Mouse (Mus musculus) megakaryocyte, embryonic 14.5 days (primary cell): ENCODE data around the gene Mchr1.

Experiments
- FLI1 ChIP-seq: IDR thresholded peaks from 2 replicates; pipeline ENCODE4 v1.6.1; 2012; ENCODE audit warnings: low read length, inconsistent platforms, mixed read lengths
- GATA1 ChIP-seq: IDR thresholded peaks from 3 replicates; pipeline ENCODE4 v1.6.1; 2012; ENCODE audit warnings: mixed read lengths, low read length, inconsistent platforms, borderline replicate concordance

- TF ChIP-seq FLI1 (no peak), GATA1 (no peak)
Observed at GRCm38 (mm10) chr15:81236062-81236461, 763 bp downstream of the Mchr1 start.
